Mouse (Mus musculus) frontal cortex, adult (tissue): ENCODE data around the gene AC170998.1.
"Not testable (repeated sequence)": the region's sequence is repeated elsewhere in the genome, so short reads cannot be mapped to it uniquely, and the experiment has no call there.

Experiments used
- ATAC-seq: cut with Nextera tagmentation; 2 replicates; pipeline ENCODE4 v1.9.2; 2017; ENCODE audit warnings: mild to moderate bottlenecking, moderate library complexity, mixed read lengths; ENCODE audit not compliant: low TSS enrichment

AC170998.1 gene

DNA sequence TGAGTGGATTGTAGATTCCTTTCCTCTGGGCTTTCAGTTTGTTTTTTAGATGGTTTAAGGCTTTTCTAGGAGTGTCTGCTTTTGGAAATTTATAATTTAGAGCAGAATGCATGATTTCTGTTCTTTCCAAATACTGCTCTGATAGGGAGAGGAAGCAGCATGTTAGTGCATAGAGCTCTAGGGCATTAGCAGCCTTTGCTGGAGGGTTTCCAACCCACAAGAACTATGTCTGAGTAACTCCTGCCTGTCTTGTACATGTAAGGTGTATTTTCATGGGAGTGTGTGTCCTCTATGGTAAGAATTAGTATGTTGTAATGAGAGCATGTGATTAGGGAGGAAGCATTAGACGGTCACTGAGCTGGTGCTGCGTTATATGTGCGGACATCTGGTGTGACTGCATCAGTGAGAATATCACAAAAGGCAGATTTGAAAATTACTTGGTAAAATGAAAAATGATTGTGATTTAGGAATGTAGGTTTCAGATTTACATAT, 18.7 kb upstream of the AC170998.1 start:
- ATAC-seq, result no peak

- no peak for ATAC-seq
Measured at GRCm38 (mm10) chr17:28707816-28708215, 18.1 kb upstream of the AC170998.1 start.

GRCm38 (mm10) chr17:28708989-28709388, 16.9 kb upstream of the AC170998.1 start:
- ATAC-seq, result no peak

GRCm38 (mm10) chr17:28709552-28710290, 16.2 kb upstream of the AC170998.1 start:
- no peak for ATAC-seq

GRCm38 (mm10) chr17:28710291-28710688, 15.6 kb upstream of the AC170998.1 start:
- no peak for ATAC-seq

GRCm38 (mm10) chr17:28711237-28711636, 14.6 kb upstream of the AC170998.1 start:
- ATAC-seq, result no peak

DNA sequence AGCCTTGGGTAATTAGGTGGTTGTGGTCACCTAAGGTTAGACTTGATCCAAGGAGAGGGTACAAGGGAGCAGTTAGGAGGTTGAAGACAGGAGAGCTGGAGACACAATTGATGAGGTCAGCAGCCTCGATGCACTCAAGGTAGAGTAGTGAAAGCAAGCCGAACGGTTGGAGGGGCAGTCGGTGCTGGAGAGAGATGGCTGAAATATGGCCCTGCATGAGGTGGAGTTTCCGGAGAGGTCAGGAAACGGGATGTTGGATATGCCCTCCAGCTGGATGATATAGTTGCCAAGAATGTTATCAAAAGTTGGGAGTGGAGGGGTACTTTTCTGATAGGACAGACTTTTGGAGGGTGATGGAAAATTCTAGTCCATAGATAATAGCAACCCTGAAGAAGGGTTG, 13.6 kb upstream of the AC170998.1 start:
- ATAC-seq, result no peak

GRCm38 (mm10) chr17:28714006-28714405, 11.9 kb upstream of the AC170998.1 start:
- no peak for ATAC-seq

- no peak for ATAC-seq
Measured at GRCm38 (mm10) chr17:28715832-28716548, 9.9 kb upstream of the AC170998.1 start.

DNA sequence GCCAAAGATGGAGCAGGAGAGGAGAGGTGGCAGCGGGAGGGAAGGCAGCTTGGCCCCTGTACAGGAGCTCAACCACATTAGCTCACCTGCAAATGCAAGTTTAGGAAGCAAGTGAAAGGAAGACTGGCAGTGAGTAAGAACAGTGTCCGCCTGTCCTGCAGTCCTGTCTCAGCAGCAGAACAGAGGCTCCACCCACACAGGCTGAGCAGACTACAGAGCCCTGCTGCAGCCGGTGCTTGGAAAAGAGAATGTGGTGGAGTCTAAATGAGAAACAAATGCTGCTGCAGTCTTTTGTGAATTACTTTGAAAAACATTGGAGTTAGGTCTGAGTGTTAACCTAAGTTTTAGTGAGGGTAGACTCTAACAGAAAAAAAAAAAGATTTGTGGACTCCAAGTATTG, 8.3 kb upstream of the AC170998.1 start:
- peak; percentile 77 for ATAC-seq

GRCm38 (mm10) chr17:28727511-28727910, 1.6 kb downstream of the AC170998.1 start:
- not testable (repeated sequence) for ATAC-seq

DNA sequence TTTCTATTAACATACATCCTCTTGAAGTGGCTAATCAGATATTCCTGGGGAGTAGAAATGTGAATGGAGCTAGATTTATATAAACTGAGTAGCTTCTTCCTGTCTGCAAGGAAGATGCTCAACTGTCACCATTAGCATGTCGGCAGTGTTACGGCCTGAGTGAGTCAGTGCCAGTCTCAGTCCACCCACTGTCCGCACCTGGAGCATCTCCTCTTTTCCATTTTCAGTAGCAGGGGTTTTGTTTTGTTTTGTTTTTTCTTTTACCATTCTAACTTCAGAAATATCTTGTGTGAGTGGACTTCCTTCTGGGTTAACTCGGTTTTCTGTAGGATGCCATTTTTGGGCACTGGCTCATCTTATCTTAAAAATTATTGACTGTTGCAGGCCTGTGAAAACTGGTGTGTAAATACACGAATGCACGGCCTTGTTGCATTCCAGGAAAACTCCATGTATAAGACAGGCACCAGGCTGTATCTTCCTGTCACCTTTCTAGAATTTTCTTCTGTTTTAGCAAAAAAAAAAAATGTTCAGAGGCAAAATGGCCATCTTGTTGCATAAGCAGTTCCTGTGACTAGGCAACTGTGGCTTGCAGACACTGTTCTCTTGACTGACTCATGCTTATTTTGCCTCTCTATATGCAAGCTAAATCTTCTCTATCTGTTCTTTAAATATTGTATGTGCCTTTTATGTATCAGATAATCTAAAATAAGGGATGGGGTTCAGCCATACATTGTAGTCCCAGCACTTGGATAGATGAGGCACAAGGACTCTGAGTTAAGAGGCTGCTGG, 9.6 kb downstream of the AC170998.1 start:
- ATAC-seq, result peak; percentile 78

DNA sequence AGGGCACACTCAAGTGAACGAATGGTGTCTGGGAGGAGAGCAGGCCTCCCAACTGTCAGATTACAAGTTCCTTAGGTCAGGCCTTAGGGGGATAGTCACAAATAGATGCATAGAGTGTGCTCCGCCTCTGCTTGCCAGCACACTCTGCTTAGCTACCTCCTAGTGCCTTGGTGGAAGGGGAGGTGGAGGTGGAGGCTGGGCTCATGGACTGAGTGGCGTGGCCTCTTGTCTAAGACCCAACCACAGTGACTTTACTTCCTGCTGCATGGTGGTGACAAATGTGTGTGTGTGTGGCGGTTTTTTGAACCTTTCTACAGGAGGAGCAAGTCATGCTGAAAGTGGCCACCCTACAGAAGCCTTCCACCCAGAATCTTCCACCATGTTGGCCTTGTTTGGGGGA, 10.6 kb downstream of the AC170998.1 start:
- ATAC-seq, result no peak

GRCm38 (mm10) chr17:28737973-28738372, 12.1 kb downstream of the AC170998.1 start:
- ATAC-seq, result no peak

- no peak for ATAC-seq
Measured at GRCm38 (mm10) chr17:28739244-28739643, 13.4 kb downstream of the AC170998.1 start.

GRCm38 (mm10) chr17:28743145-28743866, 17.4 kb downstream of the AC170998.1 start:
- ATAC-seq, result peak; percentile 75

GRCm38 (mm10) chr17:28743916-28744315, 18.0 kb downstream of the AC170998.1 start:
- ATAC-seq, result no peak

GRCm38 (mm10) chr17:28745773-28746172, 19.9 kb downstream of the AC170998.1 start:
- peak; percentile 69 for ATAC-seq

DNA sequence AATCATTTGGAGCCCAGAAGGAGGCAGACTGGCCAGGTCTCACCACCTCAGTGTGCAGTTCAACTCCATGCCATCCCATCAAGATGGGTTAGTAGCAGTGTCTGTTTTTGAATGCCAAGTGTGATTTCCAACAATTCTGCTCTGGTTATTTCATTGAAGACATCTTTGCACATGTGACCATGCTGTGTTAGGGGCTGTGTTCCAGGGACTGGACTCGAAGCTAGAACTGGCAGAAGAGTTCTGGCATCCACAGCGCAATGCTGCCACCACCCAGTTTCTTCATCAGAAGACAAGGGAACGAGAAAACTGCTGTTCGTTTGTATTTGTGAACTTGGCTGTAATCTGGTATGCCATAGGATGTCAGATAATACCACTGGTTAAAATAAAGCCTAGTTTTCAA, 22.1 kb downstream of the AC170998.1 start:
- ATAC-seq, result no peak

- ATAC-seq, result peak; percentile 28; the same call in 1 of the 2 replicates
Measured at GRCm38 (mm10) chr17:28750580-28750979, 24.7 kb downstream of the AC170998.1 start.

GRCm38 (mm10) chr17:28756447-28756846, 30.6 kb downstream of the AC170998.1 start:
- no peak for ATAC-seq

GRCm38 (mm10) chr17:28757470-28757869, 31.6 kb downstream of the AC170998.1 start:
- no peak for ATAC-seq
